Mouse (Mus musculus) liver, adult 2 months (tissue): Measurements from ENCODE around the gene Dolpp1. TPM values are rescaled to one million over a fixed set of nuclear protein-coding genes. Genes with fewer than 3 reads are reported as not detected.

Experiments
- DNase-seq: peaks from one replicate; pipeline ENCODE4 v3.0.0-alpha.2; 2011; ENCODE audit warnings: low read depth, low spot score; ENCODE audit errors: extremely low read depth
- H3K27ac ChIP-seq: fragments of 200-500 bp; replicated peaks from 2 replicates; pipeline ENCODE4 v1.5.1; 2012; ENCODE audit warnings: low read depth, mild to moderate bottlenecking, control low read depth, inconsistent platforms, low read length; ENCODE audit not compliant: insufficient read depth
- H3K27me3 ChIP-seq: fragments of 200-500 bp; 2 replicates; pipeline ENCODE4 v1.6.1; 2012; ENCODE audit warnings: mild to moderate bottlenecking, moderate library complexity, low read length, inconsistent platforms; ENCODE audit not compliant: control insufficient read depth, insufficient read depth
- H3K36me3 ChIP-seq: fragments of 200-500 bp; 2 replicates; pipeline ENCODE4 v1.6.1; 2012; ENCODE audit warnings: low read length, inconsistent platforms; ENCODE audit not compliant: control insufficient read depth, insufficient read depth
- H3K4me1 ChIP-seq: fragments of 200-500 bp; 2 replicates; pipeline ENCODE4 v1.6.1; 2011; ENCODE audit warnings: low read length; ENCODE audit not compliant: control insufficient read depth, insufficient read depth
- H3K4me3 ChIP-seq: fragments of 200-500 bp; 2 replicates; pipeline ENCODE4 v1.5.1; 2011; ENCODE audit warnings: low read depth, mild to moderate bottlenecking, control low read depth, low read length, moderate library complexity; ENCODE audit not compliant: insufficient read depth
- H3K79me2 ChIP-seq: fragments of 200-500 bp; 2 replicates; pipeline ENCODE4 v1.6.1; 2012; ENCODE audit warnings: inconsistent platforms, mild to moderate bottlenecking, low read length, moderate library complexity; ENCODE audit not compliant: control insufficient read depth, insufficient read depth
- H3K9ac ChIP-seq: fragments of 200-500 bp; 2 replicates; pipeline ENCODE4 v1.6.1; 2012; ENCODE audit warnings: low read depth, mild to moderate bottlenecking, control low read depth, inconsistent platforms, low read length
- CTCF ChIP-seq: fragments of 200-500 bp; IDR thresholded peaks from 2 replicates; pipeline ENCODE4 v1.5.1; 2011; ENCODE audit warnings: low read depth, low read length, control low read depth
- POLR2A ChIP-seq: fragments of 200-500 bp; IDR thresholded peaks from 2 replicates; pipeline ENCODE4 v1.6.1; 2011; ENCODE audit warnings: low read length, control low read depth; ENCODE audit not compliant: insufficient read depth; ENCODE audit errors: extremely low read depth
- WGBS: fragments of 180-500 bp; shearing (Covaris S2); methylation state at CpG from one replicate; pipeline ENCODE4 v1.1.7; 2018; 5-methylcytosine and 5-hydroxymethylcytosine counted together
- polyA plus RNA-seq: library from polyadenylated mRNA; depleted of rRNA; stranded (reverse); fragments of >200 nt; gene quantifications from 2 replicates; pipeline ENCODE4 v1.2.3, GENCODE M21; 2012; rRNA removed
- total RNA-seq: library from RNA; depleted of rRNA; stranded (reverse); fragments of >200 nt; gene quantifications from 2 replicates; pipeline ENCODE4 v1.2.3, GENCODE M21; 2014; rRNA removed

Dolpp1 gene
- total RNA-seq = 8.9 and 11.2 TPM in 2 replicates
- 44.8 and 47.3 TPM in 2 replicates for polyA plus RNA-seq

- Histone ChIP-seq H3K9ac (peak within 1 kb of the TSS; percentile 87), H3K27me3 (no peaks in the 10 kb centered on the region), H3K4me1 (peaks cover 4% of the 10 kb centered on the region), H3K27ac (peak within 1 kb of the TSS; percentile 77), H3K36me3 (no peaks in the 10 kb centered on the region), H3K4me3 (peak within 1 kb of the TSS; percentile 79), H3K79me2 (peaks cover 9% of the 10 kb centered on the region; the same call in 1 of the 2 replicates)
- peak; percentile 36; the same call in 1 of the 2 replicates for TF ChIP-seq POLR2A
- no peak for TF ChIP-seq CTCF
- WGBS = under 1% methylated on average over 40 of the region's 40 CpGs
- peak; percentile 95 for DNase-seq
These were observed at the start of gene Dolpp1 for GRCm38 (mm10) chr2:30392114-30392576. Gene Dolpp1, plus strand, starts transcription at chr2:30392254.

- H3K9ac ChIP-seq = no peak overlapping the region
- WGBS = 97% methylated on average over 7 of the region's 7 CpGs
- no peaks in the 10 kb centered on the region for H3K79me2 ChIP-seq
- no peaks in the 10 kb centered on the region for H3K4me1 ChIP-seq
- DNase-seq = no peak
- peaks cover 10% of the 10 kb centered on the region for H3K36me3 ChIP-seq
- TF ChIP-seq CTCF (no peak), POLR2A (no peak)
- H3K4me3 ChIP-seq = no peak overlapping the region
- no peak overlapping the region for H3K27ac ChIP-seq
- no peaks in the 10 kb centered on the region for H3K27me3 ChIP-seq
These were observed 49.5 kb upstream of the Dolpp1 start for GRCm38 (mm10) chr2:30342544-30342943.

- WGBS = 74% methylated on average over 14 of the region's 14 CpGs
- H3K9ac ChIP-seq = no peak overlapping the region
- TF ChIP-seq CTCF (no peak), POLR2A (no peak)
- H3K27me3 ChIP-seq = no peaks in the 10 kb centered on the region
- no peak overlapping the region for H3K27ac ChIP-seq
- H3K36me3 ChIP-seq = peaks cover 10% of the 10 kb centered on the region
- DNase-seq = no peak
- H3K79me2 ChIP-seq = no peaks in the 10 kb centered on the region
- no peak overlapping the region for H3K4me3 ChIP-seq
- H3K4me1 ChIP-seq = no peaks in the 10 kb centered on the region
These were observed 48.4 kb upstream of the Dolpp1 start for GRCm38 (mm10) chr2:30343601-30344137.

- 95% methylated on average over 7 of the region's 7 CpGs for WGBS
- Histone ChIP-seq H3K27ac (no peak overlapping the region), H3K4me3 (no peak overlapping the region), H3K9ac (no peak overlapping the region), H3K27me3 (no peaks in the 10 kb centered on the region), H3K36me3 (peaks cover 4% of the 10 kb centered on the region; the same call in 1 of the 2 replicates), H3K4me1 (no peaks in the 10 kb centered on the region), H3K79me2 (no peaks in the 10 kb centered on the region)
- no peak for TF ChIP-seq POLR2A
- no peak for TF ChIP-seq CTCF
- no peak for DNase-seq
These were observed 45.9 kb upstream of the Dolpp1 start for GRCm38 (mm10) chr2:30345971-30346676.

- Histone ChIP-seq H3K27me3 (no peaks in the 10 kb centered on the region), H3K27ac (no peak overlapping the region), H3K9ac (no peak overlapping the region), H3K4me3 (no peak overlapping the region), H3K4me1 (no peaks in the 10 kb centered on the region), H3K79me2 (no peaks in the 10 kb centered on the region), H3K36me3 (peaks cover 2% of the 10 kb centered on the region; the same call in 1 of the 2 replicates)
- TF ChIP-seq POLR2A (no peak), CTCF (no peak)
- WGBS = 97% methylated on average over 6 of the region's 6 CpGs
- DNase-seq = no peak
These were observed 42.9 kb upstream of the Dolpp1 start for GRCm38 (mm10) chr2:30349196-30349595.

GRCm38 (mm10) chr2:30351149-30351548 lies 40.9 kb upstream of the Dolpp1 start:
- WGBS = 81% methylated on average over 2 of the region's 2 CpGs
- Histone ChIP-seq H3K79me2 (no peaks in the 10 kb centered on the region), H3K36me3 (peaks cover 2% of the 10 kb centered on the region; the same call in 1 of the 2 replicates), H3K9ac (no peak overlapping the region), H3K4me3 (no peak overlapping the region), H3K27me3 (no peaks in the 10 kb centered on the region), H3K27ac (no peak overlapping the region), H3K4me1 (no peaks in the 10 kb centered on the region)
- TF ChIP-seq POLR2A (no peak), CTCF (peak; percentile 18; the same call in 1 of the 2 replicates)
- DNase-seq = no peak
